Mouse (Mus musculus) fibroblast of lung, adult 2 months (primary cell): ENCODE results near the gene Cela3a.
"Not testable (repeated sequence)": the region's sequence is repeated elsewhere in the genome, so short reads cannot be mapped to it uniquely, and the experiment has no call there.

Experiments used
- DNase-seq: peaks from one replicate; pipeline ENCODE4 v3.0.0-alpha.2; 2011; ENCODE audit warnings: low read depth

Cela3a gene

GRCm38 (mm10) chr4:137414936-137415335, 5.3 kb upstream of the Cela3a start:
- DNase-seq, result no peak

DNA sequence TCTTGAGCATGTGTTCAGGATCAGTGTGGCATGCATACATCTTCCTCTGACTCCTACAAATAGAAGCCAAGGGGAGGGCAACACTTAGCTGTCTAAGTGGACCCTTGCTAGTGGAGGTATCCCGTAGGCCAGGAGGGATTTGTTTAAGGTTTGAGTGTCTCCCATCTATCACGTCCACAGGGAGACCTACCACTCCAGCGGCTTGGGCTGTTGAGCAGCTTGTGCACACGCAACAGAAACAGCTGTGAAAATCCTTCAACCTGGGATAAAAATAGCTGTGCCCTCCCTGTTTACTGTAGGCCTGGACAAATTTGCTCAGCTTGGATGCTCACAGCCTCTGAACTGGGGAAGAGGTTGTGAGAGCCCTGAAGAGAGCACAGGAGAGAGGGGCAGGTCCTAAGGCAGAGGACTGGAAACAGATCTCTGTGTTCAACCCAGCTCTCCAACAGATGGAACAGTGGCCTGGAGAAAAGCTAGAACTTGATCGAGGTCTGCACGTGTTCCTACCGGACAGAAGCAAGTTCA, 2.7 kb upstream of the Cela3a start:
- not testable (repeated sequence) for DNase-seq

GRCm38 (mm10) chr4:137405571-137405970, 4.0 kb downstream of the Cela3a start:
- no peak for DNase-seq

DNA sequence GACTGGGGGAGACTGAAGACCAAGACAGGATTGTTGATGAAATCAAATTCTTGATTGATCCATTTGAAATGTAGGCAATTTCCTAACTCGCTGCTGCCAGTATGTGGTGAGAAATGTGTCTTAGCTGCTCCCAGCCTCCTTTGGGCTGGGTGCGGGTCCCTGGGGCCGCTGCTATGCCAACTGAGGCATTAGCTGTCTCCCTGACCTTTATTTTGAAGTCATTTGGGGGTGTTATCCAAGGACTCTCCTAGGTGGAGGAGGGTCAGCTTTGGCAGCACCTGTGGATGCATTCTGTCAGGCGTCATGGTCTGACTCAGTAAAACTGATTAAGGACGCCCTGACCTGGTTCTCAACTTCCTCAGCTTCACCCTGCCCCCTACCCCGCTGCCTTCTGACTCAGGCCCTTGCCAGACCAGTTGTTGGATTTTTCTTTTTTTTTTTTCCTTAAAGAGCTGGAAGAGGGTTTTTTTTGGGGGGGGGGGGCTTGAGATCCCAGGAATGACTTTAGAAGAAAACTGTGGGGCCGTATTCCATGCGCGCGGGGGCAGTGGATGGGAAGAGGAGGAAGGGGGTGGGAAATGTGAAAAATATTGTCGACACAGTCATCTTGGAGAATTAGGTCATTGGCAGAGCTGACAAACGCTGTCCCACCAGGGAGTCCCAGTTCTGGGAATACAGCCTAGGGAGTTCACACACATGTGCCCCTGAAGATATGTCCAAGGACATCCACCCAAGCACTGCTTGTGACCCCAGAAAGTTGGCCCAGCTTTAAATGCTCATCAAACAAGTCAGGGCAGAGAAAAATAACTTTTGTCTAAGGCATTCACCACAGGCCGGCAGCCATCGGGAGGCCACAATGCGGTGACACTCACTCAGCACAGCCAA, 12.7 kb downstream of the Cela3a start:
- DNase-seq, result no peak

GRCm38 (mm10) chr4:137393378-137394135, 16.0 kb downstream of the Cela3a start:
- DNase-seq, result no peak

GRCm38 (mm10) chr4:137392874-137393273, 16.7 kb downstream of the Cela3a start:
- no peak for DNase-seq

GRCm38 (mm10) chr4:137391287-137391686, 18.3 kb downstream of the Cela3a start:
- DNase-seq, result no peak

DNA sequence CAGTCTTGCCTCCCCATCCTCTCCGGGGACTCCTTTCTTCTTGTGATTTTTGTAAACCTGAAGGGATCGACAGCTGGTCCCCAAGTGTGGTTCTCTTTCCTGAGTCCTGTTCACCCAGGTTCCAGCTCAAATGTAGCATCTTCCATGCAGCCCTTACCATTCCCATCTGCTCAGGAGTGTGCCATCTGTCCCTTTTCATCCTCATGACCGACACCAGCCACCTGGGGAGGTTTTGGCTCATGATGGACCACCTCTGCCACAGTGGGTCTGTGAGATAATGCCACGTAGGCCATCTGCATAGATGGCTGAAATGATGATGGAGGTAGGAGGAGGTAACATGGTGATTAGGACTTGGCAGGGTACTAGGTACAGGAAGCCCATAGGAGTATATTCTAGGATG, 19.4 kb downstream of the Cela3a start:
- DNase-seq, result no peak

DNA sequence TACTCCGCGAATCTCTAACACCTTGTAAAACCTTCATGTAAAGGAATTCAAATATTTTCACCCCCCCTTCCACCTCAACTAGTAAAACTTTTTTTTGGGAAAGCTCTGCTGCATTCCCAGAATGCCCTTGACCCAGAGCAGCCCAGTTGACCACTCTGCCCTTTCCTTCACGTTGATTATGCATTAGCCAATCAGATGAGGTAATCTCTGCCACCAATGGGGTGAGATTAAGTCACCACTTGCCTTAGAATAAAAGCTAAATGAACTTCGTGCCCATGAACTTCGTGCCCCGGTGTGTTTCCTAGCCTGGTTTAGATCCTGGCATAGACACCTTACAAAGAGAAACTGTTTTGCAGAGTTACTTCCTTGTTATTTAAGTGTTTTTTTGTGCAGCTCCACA, 20.6 kb downstream of the Cela3a start:
- no peak for DNase-seq

GRCm38 (mm10) chr4:137388059-137388794, 21.4 kb downstream of the Cela3a start:
- peak; percentile 77 for DNase-seq

- no peak for DNase-seq
Measured at GRCm38 (mm10) chr4:137387482-137388058, 22.0 kb downstream of the Cela3a start.

GRCm38 (mm10) chr4:137380702-137381605, 28.6 kb downstream of the Cela3a start:
- DNase-seq, result no peak

DNA sequence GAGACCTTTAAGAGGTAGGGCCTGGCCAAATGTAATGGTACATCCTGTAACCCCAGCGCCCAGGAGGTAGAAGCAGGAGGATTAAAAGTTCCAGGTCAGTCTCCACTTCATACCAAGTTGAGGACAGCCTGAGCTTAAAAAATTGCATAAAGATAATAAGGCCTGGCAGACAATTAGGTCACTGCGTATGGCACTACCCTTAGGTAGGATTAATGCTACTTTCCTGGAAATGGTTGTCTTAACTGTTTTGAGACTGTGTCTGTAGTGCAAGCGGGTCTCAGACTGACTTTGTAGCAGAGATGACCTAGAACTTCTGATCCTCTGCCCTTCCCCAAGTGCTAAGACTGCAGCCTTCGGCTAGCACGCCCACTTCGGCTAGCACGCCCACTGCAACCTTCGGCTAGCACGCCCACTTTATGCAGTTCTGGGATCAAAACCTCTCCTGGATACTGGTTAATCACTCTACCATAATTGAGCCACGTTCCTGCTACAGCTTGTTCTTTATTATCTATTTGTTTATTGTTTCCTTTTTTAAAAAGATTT, 29.8 kb downstream of the Cela3a start:
- no peak for DNase-seq

- DNase-seq, result no peak
Measured at GRCm38 (mm10) chr4:137379085-137379484, 30.5 kb downstream of the Cela3a start.

GRCm38 (mm10) chr4:137377526-137378304, 31.9 kb downstream of the Cela3a start:
- no peak for DNase-seq

DNA sequence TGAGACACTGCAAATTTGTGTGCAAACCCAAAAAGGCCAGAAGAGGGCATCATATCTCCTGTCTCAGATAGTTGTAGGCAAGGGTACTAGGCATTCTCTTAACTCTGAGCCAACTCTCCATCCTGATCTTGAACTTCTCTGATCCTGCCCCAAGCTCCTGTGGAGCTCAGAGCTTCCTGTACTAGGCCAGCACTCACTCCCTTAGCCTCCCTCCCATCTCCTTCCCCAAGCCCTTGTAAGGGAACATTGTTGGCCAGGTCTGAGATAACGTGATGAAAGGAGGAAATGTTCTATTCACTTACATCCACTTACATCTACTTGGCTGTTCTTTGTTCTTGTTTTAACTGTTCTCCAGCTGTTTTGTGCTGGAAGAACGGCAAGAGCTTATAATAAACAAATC, 32.8 kb downstream of the Cela3a start:
- no peak for DNase-seq

DNA sequence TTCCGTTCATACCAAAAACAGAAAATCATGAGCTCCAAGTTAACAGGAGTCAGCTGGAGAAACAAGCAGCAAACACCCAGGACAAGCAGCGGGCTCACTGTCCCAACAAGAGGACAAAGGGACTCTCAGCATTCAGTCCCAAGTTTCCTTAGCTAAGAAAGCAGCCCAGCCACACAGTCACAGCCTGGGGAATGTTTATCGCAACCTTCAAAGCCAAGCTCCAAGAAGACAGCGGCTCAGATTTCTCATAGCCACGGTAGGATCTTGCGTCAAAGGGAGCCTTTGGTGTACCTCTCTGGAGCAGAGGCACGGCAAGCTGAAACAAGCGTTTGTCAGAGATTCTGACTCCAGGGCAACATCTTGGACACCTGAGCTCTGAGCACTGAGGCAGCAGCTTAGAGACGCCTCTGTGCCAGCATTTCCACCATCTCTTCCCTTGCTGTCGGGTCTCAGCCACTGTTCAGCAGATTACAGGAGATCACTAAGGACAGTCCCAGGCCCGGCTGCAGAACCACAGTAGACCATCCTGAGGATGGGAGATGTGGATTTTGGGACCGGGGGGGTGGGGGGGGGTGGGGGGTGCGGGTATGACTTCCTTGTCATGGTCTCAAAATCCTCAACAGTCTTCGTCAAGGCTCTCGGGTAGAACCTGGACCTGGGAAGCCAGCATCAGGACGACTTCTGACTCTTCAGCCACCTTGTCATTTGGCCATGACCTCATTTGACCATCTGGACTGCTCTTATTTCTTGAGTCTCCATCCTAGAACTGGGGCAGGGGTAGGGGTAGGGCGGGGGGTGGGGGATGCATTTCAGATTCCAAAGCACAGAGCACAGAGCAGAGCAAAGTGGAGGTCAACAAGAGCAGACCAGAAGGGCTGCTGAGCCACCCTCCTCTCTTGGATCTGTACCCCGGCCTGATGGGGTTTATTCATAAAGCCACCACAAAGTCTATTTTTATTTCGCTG, 34.0 kb downstream of the Cela3a start:
- no peak for DNase-seq

GRCm38 (mm10) chr4:137373711-137374110, 35.9 kb downstream of the Cela3a start:
- no peak for DNase-seq
